Mouse (Mus musculus) lung, postnatal 36 days (tissue): ENCODE data around the gene Nab2.

Experiments
- DNase-seq: peaks from one replicate; pipeline ENCODE4 v3.0.0; 2022; ENCODE audit warnings: mixed read lengths

The Nab2 gene

GRCm38 (mm10) chr10:127668093-127669050 is at the start of gene Nab2:
Gene Nab2 (minus strand): TSS chr10:127668568.
- DNase-seq = peak; percentile 90

- DNase-seq = no peak
Observed at GRCm38 (mm10) chr10:127712736-127713135, 44.4 kb upstream of the Nab2 start.

- no peak for DNase-seq
Observed at GRCm38 (mm10) chr10:127710331-127710730, 42.0 kb upstream of the Nab2 start.

GRCm38 (mm10) chr10:127708850-127709370 is 40.5 kb upstream of the Nab2 start:
- no peak for DNase-seq

GRCm38 (mm10) chr10:127707721-127708120 is 39.4 kb upstream of the Nab2 start:
- DNase-seq = peak; percentile 30

GRCm38 (mm10) chr10:127705783-127706182 is 37.4 kb upstream of the Nab2 start:
- no peak for DNase-seq

- DNase-seq = no peak
Observed at GRCm38 (mm10) chr10:127704766-127705220, 36.4 kb upstream of the Nab2 start, which contains the start of gene Myo1a. Gene Myo1a (plus strand): TSS chr10:127705170.

GRCm38 (mm10) chr10:127704293-127704692 is 35.9 kb upstream of the Nab2 start:
- DNase-seq = no peak

GRCm38 (mm10) chr10:127703299-127703698 is 34.9 kb upstream of the Nab2 start:
- no peak for DNase-seq

- no peak for DNase-seq
Observed at GRCm38 (mm10) chr10:127698966-127699365, 30.6 kb upstream of the Nab2 start.

- DNase-seq = no peak
Observed at GRCm38 (mm10) chr10:127695775-127696174, 27.4 kb upstream of the Nab2 start.

- peak; percentile 64 for DNase-seq
Observed at GRCm38 (mm10) chr10:127694636-127695035, 26.3 kb upstream of the Nab2 start.

- DNase-seq = no peak
Observed at GRCm38 (mm10) chr10:127691053-127691452, 22.7 kb upstream of the Nab2 start.

GRCm38 (mm10) chr10:127682886-127683285 is 14.5 kb upstream of the Nab2 start:
- no peak for DNase-seq

GRCm38 (mm10) chr10:127679881-127680280 is 11.5 kb upstream of the Nab2 start:
- no peak for DNase-seq

- DNase-seq = no peak
Observed at GRCm38 (mm10) chr10:127679208-127679607, 10.8 kb upstream of the Nab2 start.

GRCm38 (mm10) chr10:127677591-127678336 is 9.4 kb upstream of the Nab2 start:
- DNase-seq = peak; percentile 88

GRCm38 (mm10) chr10:127676691-127677548 is 8.6 kb upstream of the Nab2 start:
- peak; percentile 95 for DNase-seq

GRCm38 (mm10) chr10:127675859-127676398 is 7.6 kb upstream of the Nab2 start:
- no peak for DNase-seq

- DNase-seq = peak; percentile 99
Observed at GRCm38 (mm10) chr10:127674794-127675522, 6.6 kb upstream of the Nab2 start.

- no peak for DNase-seq
Observed at GRCm38 (mm10) chr10:127674046-127674655, 5.8 kb upstream of the Nab2 start.
